Mouse (Mus musculus) kidney, adult 2 months (tissue): ENCODE data around the gene Sacm1l.

Experiments used
- CTCF ChIP-seq: fragments of 200-500 bp; conservative IDR thresholded peaks from 2 replicates; pipeline ENCODE4 v1.5.1; 2011; ENCODE audit warnings: low read depth, mild to moderate bottlenecking, control low read depth, low read length, moderate library complexity, mixed read lengths; ENCODE audit not compliant: insufficient read depth, insufficient read length
- POLR2A ChIP-seq: fragments of 200-500 bp; IDR thresholded peaks from one replicate; pipeline ENCODE4 v1.6.1; 2011; ENCODE audit warnings: low read depth, low read length, control low read depth

DNA sequence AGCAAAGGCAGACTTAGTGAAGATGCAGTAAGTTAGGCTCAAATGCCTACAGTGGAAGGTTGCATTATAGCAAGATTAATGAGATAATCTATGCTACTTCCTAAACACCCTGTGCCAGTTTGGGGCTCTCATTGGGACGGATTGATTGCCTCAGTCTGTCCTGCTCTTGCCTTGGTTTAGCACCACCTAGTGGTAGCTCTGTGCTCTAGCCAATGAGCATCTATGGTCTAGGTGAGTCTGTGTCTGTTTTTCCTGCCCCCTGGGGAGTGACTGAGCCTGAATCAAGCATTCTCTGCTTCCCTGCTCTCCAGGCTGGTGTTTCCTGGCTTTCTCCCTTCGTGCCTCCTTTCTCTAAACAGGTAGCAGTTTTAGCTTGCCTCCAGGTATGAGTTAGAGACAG lies 25.2 kb upstream of the Sacm1l start:
- TF ChIP-seq POLR2A (no peak), CTCF (peak; percentile 99)
